Mouse (Mus musculus) layer of hippocampus, adult 2 months (tissue): ENCODE results near the gene Nol4l. TPM values are rescaled to one million over a fixed set of nuclear protein-coding genes. Genes with fewer than 3 reads are reported as not detected.

ENCODE experiments used
- DNase-seq, 2 experiments: peaks; one replicate each; pipeline ENCODE4 v3.0.0; 2022; ENCODE audit warnings: low spot score in 2 of 2
- H3K27ac ChIP-seq: fragments of 200-600 bp; 2 replicates; pipeline ENCODE4 v1.8.1; 2022
- H3K4me3 ChIP-seq: fragments of 200-600 bp; 2 replicates; pipeline ENCODE4 v1.8.1; 2022; ENCODE audit warnings: mild to moderate bottlenecking
- CTCF ChIP-seq: fragments of 200-600 bp; conservative IDR thresholded peaks from 2 replicates; pipeline ENCODE4 v1.8.1; 2022; ENCODE audit warnings: antibody characterized with exemption, mild to moderate bottlenecking, moderate library complexity
- total RNA-seq, 2 experiments: library from RNA; stranded (reverse); gene quantifications; 2 replicates each; pipeline ENCODE4 v1.2.3; 2021

Nol4l gene
- total RNA-seq, 2 experiments from 2014 or later: 47.6 to 52.1 TPM

DNA sequence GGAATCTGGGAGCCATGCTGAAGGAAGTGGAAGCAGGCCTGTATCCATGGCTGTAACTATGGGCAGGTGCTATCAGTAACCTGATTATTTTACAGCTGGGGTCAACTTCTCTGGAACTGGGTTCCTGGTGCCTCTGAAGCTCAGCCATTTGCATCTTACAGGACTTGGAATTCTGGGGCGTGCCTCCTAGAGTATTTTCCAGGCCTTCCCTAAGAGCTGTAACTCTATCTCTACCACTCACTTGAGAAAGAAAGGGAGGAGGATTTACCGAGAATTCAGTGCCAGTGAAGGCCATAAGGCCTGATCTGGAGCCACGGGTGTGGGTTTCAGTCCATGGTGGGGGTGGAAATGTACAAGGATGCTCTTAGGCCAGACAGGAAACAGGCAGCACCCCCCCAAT is 88.5 kb downstream of the Nol4l start:
- no peak for TF ChIP-seq CTCF
- Histone ChIP-seq H3K27ac (no peak overlapping the region), H3K4me3 (no peak overlapping the region)
- DNase-seq: no peak

DNA sequence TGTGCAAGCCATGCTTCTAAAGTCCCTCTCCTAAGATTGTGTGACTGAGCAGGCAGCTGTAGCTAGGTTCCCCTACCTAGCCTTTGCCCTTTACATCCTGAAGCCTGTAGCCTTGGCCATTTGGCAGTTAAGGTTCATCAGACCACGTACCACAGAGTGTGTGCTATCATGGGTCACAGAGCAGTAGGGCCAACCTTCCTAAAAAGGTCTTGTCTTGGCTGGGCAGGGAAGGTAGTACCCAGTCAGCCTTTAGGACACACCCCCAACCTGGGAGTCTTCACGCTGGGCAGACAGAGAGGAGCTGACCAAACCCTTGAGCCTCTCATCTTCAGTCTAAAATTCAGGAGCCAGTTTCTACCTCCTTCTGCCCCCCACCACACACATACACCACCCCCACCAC is 89.0 kb downstream of the Nol4l start:
- TF ChIP-seq CTCF: no peak
- Histone ChIP-seq H3K27ac (no peak overlapping the region; the same call in 1 of the 2 replicates), H3K4me3 (no peak overlapping the region)
- no peak for DNase-seq

DNA sequence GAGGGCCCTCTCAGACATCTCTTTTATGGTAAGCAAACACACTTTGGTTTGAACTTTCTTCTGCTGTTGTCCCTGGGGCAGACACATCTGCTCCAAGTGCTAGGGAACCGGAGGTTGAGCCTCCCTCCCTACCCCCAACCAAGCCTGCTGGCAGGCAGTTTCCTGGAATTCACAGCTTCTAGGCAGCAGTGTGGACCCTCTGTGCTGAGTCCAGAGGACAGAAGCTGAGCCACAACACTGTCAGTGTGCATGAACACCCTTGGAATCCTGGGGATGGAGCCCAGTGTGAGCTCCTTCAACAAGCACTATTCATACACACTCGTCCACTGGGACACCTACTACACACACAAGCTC is 92.5 kb downstream of the Nol4l start:
- Histone ChIP-seq H3K27ac (peak overlapping the region; percentile 49), H3K4me3 (no peak overlapping the region)
- DNase-seq: no peak
- no peak for TF ChIP-seq CTCF

DNA sequence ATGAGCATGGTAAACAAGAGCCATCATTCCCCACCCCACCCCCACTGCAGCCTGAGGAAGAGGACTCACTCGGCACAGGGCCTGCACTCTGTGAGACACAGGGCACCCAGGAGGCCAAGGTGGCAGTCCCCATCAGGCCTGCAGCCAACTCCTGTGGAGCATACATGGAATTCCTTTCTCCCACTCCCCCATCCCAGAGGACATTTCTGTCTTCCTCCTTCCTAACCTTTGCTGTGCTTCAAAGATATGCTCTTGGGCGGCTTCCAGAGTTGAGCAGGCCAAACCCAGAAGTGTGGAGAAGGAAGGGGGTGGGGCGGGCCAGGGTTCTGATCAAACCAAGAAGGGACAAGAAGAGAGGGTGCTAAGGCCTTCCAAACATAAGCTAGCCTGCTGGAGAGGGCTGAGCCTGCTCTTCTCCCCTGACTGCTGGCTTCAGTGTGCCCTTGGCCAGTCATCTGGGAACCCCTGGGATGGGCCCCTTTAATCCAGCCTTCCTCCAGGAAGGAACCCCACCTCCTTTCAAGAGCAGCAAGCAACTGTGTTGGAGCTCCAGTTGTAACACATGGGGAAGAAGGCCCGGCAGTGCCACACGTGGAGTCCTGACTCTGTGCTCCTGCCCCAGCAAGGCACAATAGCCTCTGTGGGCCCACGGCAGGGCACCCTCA is 93.0 kb downstream of the Nol4l start:
- TF ChIP-seq CTCF: no peak
- DNase-seq: no peak
- peak overlapping the region; percentile 49 for H3K27ac ChIP-seq
- no peak overlapping the region for H3K4me3 ChIP-seq

DNA sequence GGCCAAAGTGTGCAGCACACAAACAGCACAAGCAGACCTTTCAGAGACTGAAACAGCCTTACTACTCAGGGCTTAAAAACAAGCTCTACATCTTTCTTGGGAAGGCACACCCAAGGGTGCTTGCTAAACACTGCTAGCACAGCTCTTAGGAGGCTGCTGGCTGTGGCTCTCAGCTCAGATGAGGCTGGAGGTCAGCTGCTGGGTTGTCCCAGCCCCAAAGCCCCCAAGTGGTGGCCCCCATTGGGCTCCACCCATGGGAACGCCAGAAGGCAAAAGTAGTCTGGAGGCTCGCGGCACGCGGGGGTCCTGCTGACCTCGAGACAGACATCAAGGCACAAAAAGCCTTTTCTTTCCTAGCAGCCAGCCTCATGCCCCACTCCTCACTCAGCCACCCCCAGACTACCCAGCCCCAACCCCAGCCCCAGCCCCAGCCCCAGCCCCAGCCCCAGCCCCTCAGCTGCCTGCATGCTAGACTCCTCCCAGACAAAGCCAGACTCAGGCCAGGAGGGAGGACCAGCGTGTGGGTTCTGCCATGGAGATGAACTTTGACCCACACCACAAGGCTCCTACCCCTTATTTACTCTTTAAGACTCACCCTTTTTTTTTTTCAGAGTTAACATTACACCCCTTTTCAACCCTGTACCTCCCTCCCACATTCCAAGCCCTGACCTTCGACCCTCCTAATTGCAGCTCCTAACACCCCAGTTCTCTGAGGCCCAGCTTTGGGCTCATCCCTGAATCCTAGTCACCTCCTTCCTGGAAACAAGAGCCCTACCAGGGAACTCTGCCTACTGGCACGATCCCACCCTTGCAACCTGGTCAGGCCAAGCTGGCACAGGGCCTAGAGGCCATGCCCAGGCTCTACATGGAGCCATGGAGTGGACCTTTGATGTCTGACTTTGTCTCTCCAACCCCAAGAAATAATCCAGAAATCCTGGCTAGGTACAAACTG is 94.6 kb downstream of the Nol4l start:
- Histone ChIP-seq H3K4me3 (no peak overlapping the region), H3K27ac (peak overlapping the region; percentile 37; the same call in 1 of the 2 replicates)
- no peak for DNase-seq
- no peak for TF ChIP-seq CTCF

DNA sequence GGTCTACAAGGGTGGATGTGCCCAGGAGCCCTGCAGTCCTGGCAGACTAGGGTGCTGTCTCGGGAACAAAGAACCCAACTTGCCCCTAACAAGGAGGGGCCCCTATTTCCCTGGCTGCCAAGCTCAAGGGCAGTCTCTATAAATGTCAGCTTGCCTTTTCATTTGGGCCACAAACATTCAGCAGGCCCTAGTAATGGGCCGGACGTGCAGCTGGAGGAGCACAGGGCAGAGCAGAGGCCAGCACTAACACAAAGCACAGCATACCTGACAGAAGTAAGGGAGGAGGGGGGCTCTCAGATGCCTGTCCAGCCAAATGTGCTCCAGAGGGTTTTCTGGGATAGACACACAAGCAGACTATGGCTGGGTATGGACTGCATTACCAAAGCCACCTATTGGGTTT is 95.9 kb downstream of the Nol4l start:
- Histone ChIP-seq H3K27ac (peak overlapping the region; percentile 37; the same call in 1 of the 2 replicates), H3K4me3 (no peak overlapping the region)
- no peak for DNase-seq
- no peak for TF ChIP-seq CTCF

DNA sequence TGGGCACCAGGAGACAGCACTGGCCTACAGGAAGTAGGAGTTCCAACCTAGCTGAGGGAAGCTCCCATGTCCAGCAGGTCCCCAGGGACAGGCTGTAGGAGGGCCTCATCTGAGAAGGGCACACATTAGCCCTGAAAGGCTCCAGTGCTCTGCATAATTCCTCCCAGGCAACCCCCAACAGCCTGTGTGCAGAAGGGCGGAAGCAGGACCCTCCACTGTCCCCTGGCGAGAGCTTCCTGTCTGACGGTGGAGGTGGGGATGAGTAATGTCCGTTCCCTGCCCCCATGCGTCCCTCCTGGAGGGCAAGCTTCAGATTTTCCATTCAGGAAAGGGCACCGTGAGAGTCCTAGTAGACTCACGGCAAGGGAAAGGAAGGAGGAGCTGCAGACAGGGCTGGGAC is 97.3 kb downstream of the Nol4l start:
- no peak for DNase-seq
- no peak for TF ChIP-seq CTCF
- Histone ChIP-seq H3K27ac (peak overlapping the region; percentile 43; the same call in 1 of the 2 replicates), H3K4me3 (no peak overlapping the region)

DNA sequence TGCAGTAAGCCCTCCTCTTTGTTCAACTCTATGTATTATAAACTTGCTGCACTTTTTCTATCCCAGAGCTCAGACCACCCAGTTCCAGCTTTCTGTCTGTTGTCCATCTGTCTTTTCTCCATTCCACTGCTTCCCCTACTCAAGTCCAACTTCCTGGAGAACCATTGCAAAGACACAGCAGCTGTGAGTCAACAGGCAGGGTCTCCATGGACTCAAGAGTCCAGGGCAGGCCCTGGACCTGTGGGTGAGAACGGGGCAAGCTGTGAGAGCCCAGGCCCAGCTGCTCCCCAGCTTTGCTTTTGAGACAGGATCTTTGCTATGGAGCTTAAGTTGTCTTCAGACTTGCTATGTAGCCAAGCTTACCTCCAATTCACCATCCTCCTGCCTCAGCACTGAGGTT is 99.2 kb downstream of the Nol4l start:
- no peak for DNase-seq
- Histone ChIP-seq H3K27ac (no peak overlapping the region), H3K4me3 (no peak overlapping the region)
- no peak for TF ChIP-seq CTCF

DNA sequence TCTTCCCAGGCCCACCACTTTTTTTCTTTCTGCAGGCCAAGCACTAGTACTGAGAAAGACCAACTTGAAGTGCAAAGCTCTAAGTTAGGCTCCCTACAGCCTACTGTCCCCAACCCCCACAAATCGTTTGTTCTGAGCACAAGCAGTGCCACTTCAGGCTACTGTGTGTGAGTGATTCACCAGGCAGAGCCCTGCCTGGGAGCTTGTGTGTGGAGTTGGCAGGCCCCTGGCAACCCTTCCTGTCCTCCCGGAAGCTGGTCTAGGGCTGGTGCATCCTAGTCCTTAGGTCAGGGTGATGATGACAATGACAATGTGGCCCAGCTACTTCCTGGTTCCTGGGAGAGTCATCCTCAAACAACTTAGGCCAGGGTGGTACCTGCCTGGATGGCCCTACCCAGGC is 101.3 kb downstream of the Nol4l start:
- no peak for TF ChIP-seq CTCF
- no peak for DNase-seq
- no peak overlapping the region for H3K4me3 ChIP-seq
- H3K27ac ChIP-seq: peak overlapping the region; percentile 75

DNA sequence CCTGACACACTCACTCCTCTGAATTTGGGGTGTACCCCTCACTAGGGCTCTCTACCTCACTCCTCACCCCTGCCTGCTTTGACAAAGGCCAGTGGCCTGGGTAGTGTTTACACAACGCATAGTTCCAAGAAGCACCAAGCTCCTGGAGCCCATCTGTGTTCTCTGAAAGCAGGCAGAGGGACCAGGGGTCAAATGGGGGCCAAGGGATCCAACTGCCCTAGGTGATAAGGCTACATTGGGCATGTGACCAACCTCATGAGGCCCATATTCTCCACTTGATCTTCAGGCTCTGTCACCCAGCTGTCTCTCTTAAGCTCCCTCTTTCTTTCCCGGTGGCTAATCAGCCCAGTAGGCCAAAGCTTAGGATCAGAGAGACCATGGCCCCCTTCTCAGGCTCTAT is 102.8 kb downstream of the Nol4l start:
- peak overlapping the region; percentile 75; the same call in 1 of the 2 replicates for H3K27ac ChIP-seq
- DNase-seq: no peak
- no peak for TF ChIP-seq CTCF
- no peak overlapping the region for H3K4me3 ChIP-seq

DNA sequence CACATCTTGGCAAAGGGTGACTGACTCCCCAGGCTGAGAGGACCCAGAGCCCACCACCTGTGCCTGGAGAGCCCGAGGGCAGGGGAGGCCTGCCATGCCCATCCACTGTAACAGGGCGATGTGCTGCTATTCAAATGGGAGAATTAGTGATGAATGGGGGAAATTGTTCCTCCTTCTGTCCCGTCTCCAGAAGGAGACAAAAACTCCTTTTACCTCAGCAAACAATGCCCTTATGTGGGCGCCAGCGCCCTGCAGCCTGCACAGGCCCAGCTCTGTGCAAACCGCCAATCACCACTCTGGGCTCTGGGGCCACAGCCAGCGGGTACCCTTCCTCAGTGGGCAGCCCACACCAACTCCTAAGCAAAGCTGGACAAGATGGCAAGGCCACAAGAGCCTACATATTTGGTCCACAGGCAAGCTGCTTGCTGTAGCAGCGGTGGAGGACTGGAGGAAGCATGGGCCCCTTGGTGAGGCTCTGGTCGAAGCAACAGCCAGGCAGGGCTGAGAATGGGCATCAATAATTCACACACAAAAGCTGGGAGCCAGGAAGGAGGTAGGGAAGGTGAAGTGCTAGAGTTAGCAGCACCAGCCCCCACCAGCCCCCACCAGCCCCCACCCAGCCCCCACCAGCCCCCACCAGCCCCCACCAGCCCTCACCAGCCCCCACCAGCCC is 103.6 kb downstream of the Nol4l start:
- H3K4me3 ChIP-seq: no peak overlapping the region
- no peak for TF ChIP-seq CTCF
- H3K27ac ChIP-seq: peak overlapping the region; percentile 83
- DNase-seq: peak; percentile 46 to 65

DNA sequence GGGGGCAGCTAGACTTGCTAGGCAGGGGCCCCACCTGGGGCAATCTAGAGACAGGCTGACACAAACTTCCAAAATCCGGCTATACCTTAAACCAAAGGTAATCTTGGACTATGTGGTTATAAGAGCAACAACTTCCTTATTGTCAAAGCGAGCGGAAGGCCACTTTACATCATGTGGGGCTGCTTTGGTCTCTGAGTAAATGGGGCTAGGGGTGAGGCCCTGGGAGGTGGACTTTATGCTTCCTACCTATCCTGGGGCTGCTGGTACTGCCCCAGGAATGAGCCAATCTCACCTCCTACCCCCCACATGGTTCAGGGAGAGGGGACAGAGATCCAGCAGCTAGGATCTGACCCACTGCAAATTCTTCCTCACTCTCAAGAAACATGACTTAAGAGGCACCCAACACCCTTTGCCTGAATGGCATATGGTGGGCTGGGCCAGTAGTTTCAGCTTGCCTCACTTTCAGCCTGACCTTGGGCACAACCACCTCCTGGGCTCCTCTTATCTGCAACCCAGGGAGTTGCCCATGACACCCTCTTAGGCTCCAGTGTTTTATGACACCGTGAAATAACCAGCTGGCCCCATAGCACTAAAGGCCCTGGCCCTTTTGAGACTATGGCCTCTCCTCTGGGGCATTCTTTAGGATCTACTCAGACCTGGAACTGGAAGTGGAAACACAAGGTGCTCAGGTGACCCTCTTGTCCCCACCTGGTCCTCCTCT is 104.5 kb downstream of the Nol4l start:
- Histone ChIP-seq H3K4me3 (no peak overlapping the region), H3K27ac (peak overlapping the region; percentile 83)
- DNase-seq: no peak
- TF ChIP-seq CTCF: no peak
